Mouse (Mus musculus) embryonic facial prominence, embryonic 13.5 days (tissue): ENCODE data around the gene Slc25a30. TPM values are rescaled to one million over a fixed set of nuclear protein-coding genes. Genes with fewer than 3 reads are reported as not detected.
A peak's percentile ranks its signal among the peaks of the same experiment; 100 is the strongest.
"Not testable (repeated sequence)": the region's sequence is repeated elsewhere in the genome, so short reads cannot be mapped to it uniquely, and the experiment has no call there.

ENCODE experiments used
- ATAC-seq: fragments of 200-750 bp; cut with Nextera tagmentation; 2 replicates; pipeline ENCODE4 v1.8.0; 2017; ENCODE audit warnings: low read depth; ENCODE audit not compliant: insufficient number of reproducible peaks, insufficient read depth, low FRiP score, low TSS enrichment
- H3K27ac ChIP-seq: fragments of 300-500 bp; sonication (generic); 2 replicates; pipeline ENCODE4 v1.5.1; 2015; ENCODE audit warnings: moderate library complexity, mild to moderate bottlenecking, inconsistent platforms
- H3K27me3 ChIP-seq: fragments of 300-500 bp; sonication (generic); 2 replicates; pipeline ENCODE4 v1.6.1; 2015; ENCODE audit warnings: mild to moderate bottlenecking, inconsistent platforms
- H3K36me3 ChIP-seq: fragments of 300-500 bp; sonication (generic); 2 replicates; pipeline ENCODE4 v1.6.1; 2015; ENCODE audit warnings: mild to moderate bottlenecking, inconsistent platforms
- H3K4me1 ChIP-seq: fragments of 300-500 bp; sonication (generic); 2 replicates; pipeline ENCODE4 v1.6.1; 2015; ENCODE audit warnings: inconsistent platforms
- H3K4me2 ChIP-seq: fragments of 300-500 bp; sonication (generic); 2 replicates; pipeline ENCODE4 v1.6.1; 2015; ENCODE audit warnings: moderate library complexity, mild to moderate bottlenecking, inconsistent platforms
- H3K4me3 ChIP-seq: fragments of 300-500 bp; sonication (generic); 2 replicates; pipeline ENCODE4 v1.5.1; 2015; ENCODE audit warnings: mild to moderate bottlenecking, inconsistent platforms
- H3K9ac ChIP-seq: fragments of 300-500 bp; sonication (generic); 2 replicates; pipeline ENCODE4 v1.6.1; 2015; ENCODE audit warnings: mild to moderate bottlenecking, inconsistent platforms
- H3K9me3 ChIP-seq: fragments of 300-500 bp; sonication (generic); 2 replicates; pipeline ENCODE4 v1.6.1; 2016; ENCODE audit warnings: inconsistent platforms
- WGBS: fragments of 180-500 bp; shearing (Covaris S2); methylation state at CpG from one replicate; pipeline ENCODE4 v1.1.7; 2015; ENCODE audit warnings: mixed read lengths; 5-methylcytosine and 5-hydroxymethylcytosine counted together
- polyA plus RNA-seq: library from polyadenylated mRNA; unstranded; fragments of >200 nt; fragmentation: Nextera tagmentation; extraction: Ambion mirVana; gene quantifications from 2 replicates; pipeline ENCODE4 v1.2.1, GENCODE M21; 2015

Slc25a30 gene
- polyA plus RNA-seq, 1 experiment from 2014 or later, result 4.8 TPM

DNA sequence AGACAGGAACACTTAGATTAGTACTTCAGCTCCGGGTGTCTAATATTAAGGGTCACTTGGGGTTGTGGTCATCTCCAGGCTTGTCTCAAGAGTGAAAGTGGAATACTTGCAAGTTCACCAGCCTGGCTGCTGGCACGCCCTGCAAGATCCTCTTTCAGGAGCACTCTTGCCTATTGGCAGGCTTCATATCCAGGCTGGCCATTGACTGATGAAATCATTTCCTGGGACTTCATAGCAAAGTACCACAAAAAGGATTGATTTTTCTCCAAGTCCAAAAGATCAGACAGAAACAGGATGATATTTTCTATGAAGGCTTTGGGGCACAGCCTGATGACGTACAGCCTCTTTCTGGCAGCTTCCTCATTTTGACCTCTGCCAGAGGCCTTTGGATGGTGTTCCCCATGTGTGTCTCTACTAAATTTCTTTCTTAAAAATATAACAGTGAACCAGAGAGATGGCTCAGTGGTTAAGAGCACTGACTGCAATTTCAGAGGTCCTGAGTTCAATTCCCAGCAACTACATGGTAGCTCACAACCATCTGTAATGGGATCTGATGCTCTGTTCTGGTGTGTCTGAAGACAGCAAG, 3.7 kb upstream of the Slc25a30 start:
- Histone ChIP-seq H3K27ac (no peak overlapping the region), H3K4me1 (peaks cover 9% of the 10 kb centered on the region), H3K4me3 (no peak overlapping the region), H3K9me3 (no peaks in the 10 kb centered on the region), H3K9ac (no peak overlapping the region), H3K36me3 (no peaks in the 10 kb centered on the region), H3K27me3 (peaks cover 27% of the 10 kb centered on the region), H3K4me2 (no peak overlapping the region)
- ATAC-seq, result no peak
- WGBS, result 77% methylated on average over 3 of the region's 3 CpGs

DNA sequence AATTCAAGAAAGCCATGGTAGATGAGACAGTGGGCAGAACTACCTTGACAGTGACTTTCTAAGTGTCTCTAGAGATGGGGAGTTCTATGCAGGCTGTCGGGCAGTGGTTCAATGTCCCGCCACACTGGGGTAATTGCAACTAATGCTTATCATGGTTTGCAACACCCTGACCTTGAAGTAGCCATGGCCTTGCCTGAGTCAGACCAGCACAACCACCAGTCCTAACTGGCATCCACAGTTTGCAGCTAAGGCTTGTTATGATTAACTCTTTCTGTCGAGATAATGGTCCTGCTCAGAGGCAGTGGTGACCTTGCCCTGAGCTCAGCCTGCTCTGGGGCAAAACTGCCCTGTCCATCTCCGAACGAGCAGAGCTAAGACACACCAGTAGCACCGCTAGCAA, 2.5 kb upstream of the Slc25a30 start:
- Histone ChIP-seq H3K36me3 (no peaks in the 10 kb centered on the region), H3K4me1 (peaks cover 9% of the 10 kb centered on the region), H3K4me3 (no peak overlapping the region), H3K9ac (no peak overlapping the region), H3K9me3 (no peaks in the 10 kb centered on the region), H3K27ac (no peak overlapping the region), H3K4me2 (no peak overlapping the region), H3K27me3 (peaks cover 27% of the 10 kb centered on the region)
- no peak for ATAC-seq
- WGBS, result 79% methylated on average over 6 of the region's 6 CpGs

DNA sequence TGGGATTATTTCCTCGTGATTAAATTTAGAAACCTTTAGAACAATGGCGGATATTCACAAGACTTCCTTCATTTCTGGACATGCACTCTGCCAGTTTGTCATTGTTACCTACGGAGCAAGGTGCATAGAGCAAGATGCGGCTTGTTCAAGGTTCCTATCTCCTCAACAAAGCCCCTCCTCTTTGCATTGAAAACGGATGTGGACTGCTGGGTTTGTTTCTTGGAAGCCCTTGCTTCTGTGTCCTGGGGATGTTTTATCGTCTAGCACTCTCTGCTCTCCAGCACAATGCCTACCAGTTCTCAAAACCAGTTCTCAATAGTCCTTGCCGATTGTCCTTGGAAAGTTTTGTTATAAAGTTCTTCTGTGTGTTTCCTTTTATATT, 948 bp upstream of the Slc25a30 start:
- no peak overlapping the region for H3K9ac ChIP-seq
- no peak overlapping the region for H3K27ac ChIP-seq
- no peak overlapping the region for H3K4me3 ChIP-seq
- no peak for ATAC-seq
- no peaks in the 10 kb centered on the region for H3K9me3 ChIP-seq
- peak overlapping the region; percentile 80 for H3K4me2 ChIP-seq
- H3K27me3 ChIP-seq, result peaks cover 27% of the 10 kb centered on the region
- H3K36me3 ChIP-seq, result no peaks in the 10 kb centered on the region
- H3K4me1 ChIP-seq, result peaks cover 9% of the 10 kb centered on the region
- WGBS, result 28% methylated on average over 7 of the region's 7 CpGs

DNA sequence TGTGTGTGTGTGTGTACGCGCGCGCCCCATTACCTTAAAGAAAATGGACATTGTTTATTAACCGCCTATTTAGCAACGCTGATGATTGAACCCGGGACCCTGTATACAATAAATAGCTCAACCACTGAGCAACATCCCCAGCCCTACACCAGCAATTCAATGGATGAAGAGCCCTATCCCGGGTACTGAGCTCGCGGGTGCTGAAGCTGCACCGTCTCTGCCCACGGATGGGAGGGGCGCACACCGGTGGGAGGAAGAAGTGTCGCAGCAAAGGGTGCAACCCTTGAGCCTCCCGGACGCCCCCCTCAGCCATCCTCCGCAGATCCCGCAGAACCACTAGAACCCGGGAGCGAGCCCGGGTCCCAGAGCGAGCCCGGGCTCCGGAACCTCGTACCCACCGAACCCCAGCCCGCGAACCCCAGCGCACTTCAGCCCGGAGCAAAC, 391 bp downstream of the Slc25a30 start:
- H3K27me3 ChIP-seq, result peaks cover 27% of the 10 kb centered on the region
- H3K4me1 ChIP-seq, result peaks cover 9% of the 10 kb centered on the region
- peaks cover 6% of the 10 kb centered on the region; the same call in 1 of the 2 replicates for H3K36me3 ChIP-seq
- no peaks in the 10 kb centered on the region for H3K9me3 ChIP-seq
- peak overlapping the region; percentile 62; the same call in 1 of the 2 replicates for H3K27ac ChIP-seq
- ATAC-seq, result peak; percentile 66; the same call in 1 of the 2 replicates
- peak overlapping the region; percentile 71 for H3K4me3 ChIP-seq
- H3K9ac ChIP-seq, result peak overlapping the region; percentile 77
- H3K4me2 ChIP-seq, result peak overlapping the region; percentile 80
- 2% methylated on average over 31 of the region's 31 CpGs for WGBS

DNA sequence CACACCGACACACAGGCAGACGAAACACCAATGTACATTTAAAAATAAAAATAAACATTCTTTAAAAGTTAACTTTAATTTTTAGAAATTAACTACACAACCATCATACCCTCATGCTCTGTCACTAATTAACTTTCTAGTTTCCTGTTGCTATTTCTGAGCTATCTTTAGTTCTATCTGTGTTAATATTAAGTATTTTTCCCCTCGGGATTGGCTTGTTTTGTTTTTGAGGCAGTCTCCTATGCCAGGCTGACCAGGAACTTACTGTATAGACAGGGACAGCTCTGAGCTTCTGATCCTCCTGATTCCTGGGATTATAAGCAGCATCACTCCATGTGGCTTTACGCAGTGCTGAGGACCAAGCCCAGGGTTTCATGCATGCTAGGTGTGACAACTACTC, 6.9 kb downstream of the Slc25a30 start:
- Histone ChIP-seq H3K4me2 (no peak overlapping the region), H3K27me3 (no peaks in the 10 kb centered on the region), H3K9me3 (no peaks in the 10 kb centered on the region), H3K4me1 (no peaks in the 10 kb centered on the region), H3K36me3 (peaks cover 6% of the 10 kb centered on the region), H3K9ac (no peak overlapping the region), H3K4me3 (no peak overlapping the region), H3K27ac (no peak overlapping the region)
- no peak for ATAC-seq
- 89% methylated on average over 4 of the region's 4 CpGs for WGBS

DNA sequence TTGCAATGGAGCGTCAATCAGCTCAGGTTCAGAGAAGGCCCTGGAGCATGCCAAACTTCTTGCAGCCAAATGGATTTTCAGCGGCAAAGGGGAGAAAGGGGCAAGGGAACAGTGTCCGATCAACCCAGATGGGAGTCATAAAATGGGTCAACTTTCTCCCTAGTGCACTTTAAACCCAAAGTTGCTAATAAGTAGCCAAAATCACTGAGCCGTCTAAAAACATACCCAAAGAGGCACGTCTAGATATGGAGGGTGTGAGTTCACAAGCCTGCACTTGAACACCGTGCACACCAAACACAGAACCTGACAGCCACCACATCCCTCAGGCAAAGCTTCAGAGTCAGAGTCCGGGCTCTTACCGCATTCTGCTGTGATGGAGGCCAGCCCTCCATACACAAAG, 10.2 kb downstream of the Slc25a30 start:
- no peak for ATAC-seq
- H3K4me2 ChIP-seq, result no peak overlapping the region
- no peak overlapping the region for H3K4me3 ChIP-seq
- no peaks in the 10 kb centered on the region for H3K9me3 ChIP-seq
- 88% methylated on average over 8 of the region's 8 CpGs for WGBS
- H3K27me3 ChIP-seq, result no peaks in the 10 kb centered on the region
- H3K9ac ChIP-seq, result no peak overlapping the region
- no peak overlapping the region for H3K27ac ChIP-seq
- H3K36me3 ChIP-seq, result peaks cover 2% of the 10 kb centered on the region
- H3K4me1 ChIP-seq, result no peaks in the 10 kb centered on the region

DNA sequence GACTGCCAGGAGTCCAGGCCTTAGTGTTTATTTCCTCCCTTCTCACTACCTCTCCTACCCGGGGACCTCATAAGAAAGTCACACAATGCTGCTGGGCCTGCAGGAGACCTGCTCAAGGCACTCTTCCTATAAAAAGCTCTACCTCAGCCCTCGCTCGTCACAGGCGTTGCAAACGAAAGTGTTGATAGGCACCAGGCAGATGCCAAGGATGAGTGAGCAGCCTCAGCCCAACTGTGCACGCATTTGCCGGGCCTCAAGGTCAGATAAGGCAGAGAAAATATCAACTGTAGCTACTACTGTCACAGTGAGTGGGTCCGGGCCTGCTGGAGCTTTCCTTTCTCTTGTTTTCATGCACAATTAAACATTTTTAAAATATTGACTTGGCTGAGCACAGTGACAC, 13.4 kb downstream of the Slc25a30 start:
- Histone ChIP-seq H3K36me3 (peaks cover 13% of the 10 kb centered on the region), H3K9me3 (no peaks in the 10 kb centered on the region), H3K27me3 (no peaks in the 10 kb centered on the region), H3K4me1 (no peaks in the 10 kb centered on the region), H3K27ac (no peak overlapping the region), H3K9ac (no peak overlapping the region), H3K4me3 (no peak overlapping the region), H3K4me2 (no peak overlapping the region)
- WGBS, result 86% methylated on average over 8 of the region's 8 CpGs
- no peak for ATAC-seq

DNA sequence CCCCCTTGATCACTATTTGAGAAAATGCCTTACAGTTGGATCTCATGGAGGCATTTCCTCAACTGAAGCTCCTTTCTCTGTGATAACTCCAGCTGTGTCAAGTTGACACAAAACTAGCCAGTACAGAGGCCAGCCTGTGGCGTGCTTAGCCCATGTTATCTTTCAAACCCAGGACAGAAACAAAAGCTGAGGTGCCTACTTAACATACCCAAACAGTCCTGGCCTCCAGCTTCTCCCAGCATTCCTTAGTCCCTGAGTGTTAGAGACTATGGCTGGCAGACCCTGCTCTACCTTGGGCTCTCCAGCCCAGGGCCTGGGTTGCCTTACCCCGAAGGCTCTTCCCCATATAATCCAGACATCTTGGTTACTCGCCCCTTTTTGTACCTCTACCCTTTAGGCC, 14.4 kb downstream of the Slc25a30 start:
- H3K27me3 ChIP-seq, H3K9me3 ChIP-seq, H3K9ac ChIP-seq, H3K27ac ChIP-seq, H3K4me1 ChIP-seq, H3K4me3 ChIP-seq, H3K4me2 ChIP-seq, ATAC-seq: not testable (repeated sequence)
- H3K36me3 ChIP-seq, result peaks cover 13% of the 10 kb centered on the region
- 92% methylated on average over 3 of the region's 3 CpGs for WGBS

DNA sequence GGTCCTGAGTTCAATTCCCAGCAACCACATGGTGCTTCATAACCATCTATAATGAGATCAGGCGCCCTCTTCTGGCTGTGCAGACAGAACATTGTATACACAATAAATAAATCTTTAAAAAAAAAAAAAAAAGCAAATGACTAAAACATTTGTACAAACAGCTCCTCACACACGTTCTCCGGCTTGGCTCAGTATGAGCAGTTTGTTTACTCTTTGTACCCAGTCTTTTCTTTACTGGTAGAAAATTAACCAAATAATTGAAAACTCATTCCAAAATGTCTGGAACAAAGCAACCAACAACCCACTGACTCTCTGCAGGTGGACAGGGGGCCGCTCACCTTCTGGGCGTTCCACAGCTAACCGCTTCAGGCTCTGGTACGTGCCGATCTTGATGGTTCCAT, 15.7 kb downstream of the Slc25a30 start:
- Histone ChIP-seq H3K27ac (no peak overlapping the region), H3K27me3 (no peaks in the 10 kb centered on the region), H3K4me2 (no peak overlapping the region), H3K4me1 (no peaks in the 10 kb centered on the region), H3K36me3 (peaks cover 13% of the 10 kb centered on the region), H3K9me3 (no peaks in the 10 kb centered on the region), H3K4me3 (no peak overlapping the region), H3K9ac (no peak overlapping the region)
- no peak for ATAC-seq
- WGBS, result 88% methylated on average over 8 of the region's 8 CpGs

DNA sequence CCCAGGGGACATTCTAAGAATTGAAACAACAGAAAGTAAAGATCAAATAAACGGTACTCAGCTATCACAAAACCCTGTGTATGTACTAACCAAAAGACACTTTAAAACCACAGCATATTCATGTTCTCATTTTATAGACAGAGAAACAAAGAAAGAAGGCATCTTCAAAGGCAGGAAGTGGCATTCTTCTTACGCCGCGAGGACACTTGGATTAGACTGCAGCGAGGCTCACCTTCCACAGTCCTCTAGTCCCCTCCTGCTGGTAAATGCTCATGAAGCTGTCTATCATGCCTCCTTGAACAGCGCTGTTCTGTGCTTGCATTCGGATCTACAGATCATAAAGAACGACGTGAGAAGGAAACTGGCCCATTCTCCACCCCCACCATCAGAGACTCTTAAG, 17.5 kb downstream of the Slc25a30 start:
- H3K4me1 ChIP-seq, result no peaks in the 10 kb centered on the region
- H3K27me3 ChIP-seq, result no peaks in the 10 kb centered on the region
- no peak overlapping the region for H3K27ac ChIP-seq
- no peaks in the 10 kb centered on the region for H3K9me3 ChIP-seq
- no peak overlapping the region for H3K4me3 ChIP-seq
- no peak overlapping the region for H3K9ac ChIP-seq
- H3K4me2 ChIP-seq, result no peak overlapping the region
- 91% methylated on average over 9 of the region's 9 CpGs for WGBS
- ATAC-seq, result no peak
- H3K36me3 ChIP-seq, result peaks cover 13% of the 10 kb centered on the region

DNA sequence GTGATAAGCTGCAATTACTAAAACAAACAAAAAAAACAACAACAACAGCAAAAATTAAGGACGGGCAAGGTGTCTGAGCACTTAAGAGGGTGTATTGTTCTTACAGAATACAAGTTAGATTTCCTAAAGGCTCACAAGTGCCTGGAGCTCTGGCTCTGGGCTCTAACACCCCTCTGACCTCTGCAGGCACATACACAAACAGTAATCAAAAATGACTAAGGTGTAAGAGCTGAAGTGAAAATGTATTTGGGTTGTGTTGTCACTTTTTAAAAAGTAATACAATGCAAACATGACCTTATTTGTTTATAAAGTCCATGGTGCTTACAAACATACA, 18.6 kb downstream of the Slc25a30 start:
- H3K36me3 ChIP-seq, result peaks cover 13% of the 10 kb centered on the region
- H3K4me2 ChIP-seq, result no peak overlapping the region
- H3K9me3 ChIP-seq, result no peaks in the 10 kb centered on the region
- H3K4me1 ChIP-seq, result no peaks in the 10 kb centered on the region
- WGBS, result 2% methylated on average over 1 of the region's 1 CpGs
- no peak overlapping the region for H3K27ac ChIP-seq
- H3K9ac ChIP-seq, result no peak overlapping the region
- H3K4me3 ChIP-seq, result no peak overlapping the region
- H3K27me3 ChIP-seq, result no peaks in the 10 kb centered on the region
- no peak for ATAC-seq

DNA sequence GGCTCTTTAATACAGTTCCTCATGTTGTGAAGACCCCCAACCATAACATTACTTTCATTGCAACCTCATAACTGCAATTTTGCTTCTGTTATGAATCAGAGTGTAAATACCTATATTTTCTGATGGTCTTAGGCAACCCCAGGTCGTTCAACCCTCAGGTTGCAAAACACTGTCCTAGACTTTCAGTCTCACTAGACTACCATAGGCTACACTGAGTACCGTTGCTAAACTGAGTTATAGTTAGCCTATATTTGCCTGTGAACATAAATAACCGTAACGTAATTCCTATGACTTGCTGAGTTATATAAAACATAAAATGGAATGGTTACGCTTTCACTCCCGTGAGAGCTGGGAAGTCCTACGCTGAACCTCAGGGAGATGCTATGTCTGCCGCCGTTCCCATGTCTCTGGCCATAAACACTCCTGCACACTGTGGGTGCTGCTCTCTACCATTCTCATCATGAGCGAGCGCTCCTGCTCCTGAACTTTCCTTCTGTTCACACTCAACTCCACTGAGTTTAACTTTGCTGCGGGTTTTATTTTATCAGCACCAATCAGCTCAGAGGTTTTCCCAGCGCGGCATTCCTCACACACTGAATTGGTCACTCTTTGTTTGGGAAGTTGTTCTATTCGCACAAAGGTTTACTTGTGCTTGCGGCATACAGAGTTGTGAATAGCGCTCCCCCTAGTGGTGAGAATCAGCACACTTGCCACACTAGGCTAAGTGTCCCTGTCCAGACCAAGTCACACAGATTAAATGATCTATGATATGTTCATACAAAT, 19.2 kb downstream of the Slc25a30 start:
- H3K9ac ChIP-seq, result peak overlapping the region; percentile 49; the same call in 1 of the 2 replicates
- 47% methylated on average over 17 of the region's 17 CpGs for WGBS
- H3K4me3 ChIP-seq, result no peak overlapping the region; the same call in 1 of the 2 replicates
- no peaks in the 10 kb centered on the region for H3K9me3 ChIP-seq
- H3K27me3 ChIP-seq, result no peaks in the 10 kb centered on the region
- H3K27ac ChIP-seq, result peak overlapping the region; percentile 74; the same call in 1 of the 2 replicates
- ATAC-seq, result 0 out of 2 replicates have a peak, but pooled peaks have one; percentile 74
- H3K4me1 ChIP-seq, result no peaks in the 10 kb centered on the region
- H3K36me3 ChIP-seq, result peaks cover 13% of the 10 kb centered on the region
- peak overlapping the region; percentile 50 for H3K4me2 ChIP-seq
